Mouse (Mus musculus): ENCODE data around the gene Klhdc1. TPM values are rescaled to one million over a fixed set of nuclear protein-coding genes. Genes with fewer than 3 reads are reported as not detected.

The Klhdc1 gene
- polyA plus RNA-seq, 1 experiment: 4.8 TPM

DNA sequence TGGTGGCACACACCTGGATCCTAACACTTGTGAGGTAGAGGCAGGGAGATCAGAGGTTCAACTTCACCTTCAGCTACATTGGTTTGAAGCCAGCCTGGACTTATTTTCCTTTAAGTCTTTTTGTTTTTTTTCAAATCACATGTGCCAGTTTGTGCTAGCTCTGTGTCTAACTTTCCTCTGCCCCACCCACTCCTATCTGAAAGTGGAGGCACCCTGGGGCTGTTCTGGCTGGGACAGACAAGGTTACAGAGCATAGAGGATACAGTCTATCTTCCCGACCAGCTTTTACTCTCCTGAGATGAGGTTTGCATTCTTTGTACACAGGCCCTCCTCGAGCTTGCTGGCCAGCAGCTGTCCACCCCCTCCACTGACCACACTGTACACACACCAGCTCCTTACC lies 52.8 kb downstream of the Klhdc1 start:
- no peak for DNase-seq
- WGBS: 53% methylated on average over 2 of the region's 2 CpGs
- no peak overlapping the region for H3K4me3 ChIP-seq (replicated peaks; ENCODE audit: extremely low read depth, low read depth, low read length)
- peaks cover 5% of the 10 kb centered on the region for H3K4me1 ChIP-seq (ENCODE audit: control insufficient read depth, insufficient read depth, low read length)
- TF ChIP-seq POLR2A (IDR thresholded peaks at IDR 0.05; ENCODE audit: borderline replicate concordance, extremely low read depth, low read depth, low read length) (no peak), CTCF (IDR thresholded peaks at IDR 0.05; ENCODE audit: insufficient read depth, low read length) (no peak)

- H3K4me1 ChIP-seq (ENCODE audit: control insufficient read depth, insufficient read depth, low read length): peaks cover 5% of the 10 kb centered on the region
- H3K4me3 ChIP-seq (replicated peaks; ENCODE audit: extremely low read depth, low read depth, low read length): no peak overlapping the region
- no peak for TF ChIP-seq CTCF (IDR thresholded peaks at IDR 0.05; ENCODE audit: insufficient read depth, low read length)
- TF ChIP-seq POLR2A (IDR thresholded peaks at IDR 0.05; ENCODE audit: borderline replicate concordance, extremely low read depth, low read depth, low read length): no peak
- WGBS: 82% methylated on average over 2 of the region's 2 CpGs
- no peak for DNase-seq
Measured at GRCm38 (mm10) chr12:69294936-69295335, 54.0 kb downstream of the Klhdc1 start.

DNA sequence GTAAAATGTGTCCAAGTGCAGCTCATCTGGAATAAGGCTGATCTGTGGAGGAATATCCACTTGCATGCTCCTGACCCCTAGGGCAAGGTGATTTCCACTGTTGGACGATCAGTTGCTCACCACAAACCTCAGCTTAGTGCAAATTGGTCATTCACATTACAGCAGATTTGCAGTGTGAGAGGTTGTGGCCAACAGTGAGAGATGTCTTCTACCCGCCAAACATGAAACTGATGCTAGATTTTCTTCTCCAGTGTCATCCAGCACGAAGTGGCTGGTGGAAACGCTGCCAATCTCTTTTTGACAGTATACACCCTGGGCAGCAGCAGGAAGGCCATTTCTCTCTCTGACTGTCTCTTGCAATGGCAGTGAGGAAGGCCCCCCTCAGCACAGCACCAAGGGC lies 54.7 kb downstream of the Klhdc1 start:
- H3K4me3 ChIP-seq (replicated peaks; ENCODE audit: extremely low read depth, low read depth, low read length): peak overlapping the region; percentile 19
- DNase-seq: no peak
- no peak for TF ChIP-seq CTCF (IDR thresholded peaks at IDR 0.05; ENCODE audit: insufficient read depth, low read length)
- TF ChIP-seq POLR2A (IDR thresholded peaks at IDR 0.05; ENCODE audit: borderline replicate concordance, extremely low read depth, low read depth, low read length): no peak
- peaks cover 5% of the 10 kb centered on the region for H3K4me1 ChIP-seq (ENCODE audit: control insufficient read depth, insufficient read depth, low read length)
- 78% methylated on average over 4 of the region's 4 CpGs for whole genome bisulfite sequencing

GRCm38 (mm10) chr12:69296511-69297410 lies 55.8 kb downstream of the Klhdc1 start, which contains the start of gene Klhdc2:
Gene Klhdc2 (plus strand): TSS chr12:69296681.
- 1% methylated on average over 64 of the region's 98 CpGs for WGBS
- H3K4me3 ChIP-seq (replicated peaks; ENCODE audit: extremely low read depth, low read depth, low read length): peak within 1 kb of the TSS; percentile 80
- DNase-seq: peak; percentile 81
- TF ChIP-seq POLR2A (IDR thresholded peaks at IDR 0.05; ENCODE audit: borderline replicate concordance, extremely low read depth, low read depth, low read length): peak; percentile 81; the same call in 1 of the 2 replicates
- TF ChIP-seq CTCF (IDR thresholded peaks at IDR 0.05; ENCODE audit: insufficient read depth, low read length): no peak
- peaks cover 5% of the 10 kb centered on the region for H3K4me1 ChIP-seq (ENCODE audit: control insufficient read depth, insufficient read depth, low read length)

- TF ChIP-seq CTCF (IDR thresholded peaks at IDR 0.05; ENCODE audit: insufficient read depth, low read length) (no peak), POLR2A (IDR thresholded peaks at IDR 0.05; ENCODE audit: borderline replicate concordance, extremely low read depth, low read depth, low read length) (no peak)
- WGBS: 23% methylated on average over 20 of the region's 20 CpGs
- Histone ChIP-seq H3K4me3 (replicated peaks; ENCODE audit: extremely low read depth, low read depth, low read length) (peak overlapping the region; percentile 80), H3K4me1 (ENCODE audit: control insufficient read depth, insufficient read depth, low read length) (peaks cover 5% of the 10 kb centered on the region)
- DNase-seq: no peak
Measured at GRCm38 (mm10) chr12:69297411-69298150, 56.6 kb downstream of the Klhdc1 start.

- H3K4me3 ChIP-seq (replicated peaks; ENCODE audit: extremely low read depth, low read depth, low read length): no peak overlapping the region
- peaks cover 5% of the 10 kb centered on the region for H3K4me1 ChIP-seq (ENCODE audit: control insufficient read depth, insufficient read depth, low read length)
- no peak for DNase-seq
- WGBS: 87% methylated on average over 4 of the region's 4 CpGs
- TF ChIP-seq POLR2A (IDR thresholded peaks at IDR 0.05; ENCODE audit: borderline replicate concordance, extremely low read depth, low read depth, low read length) (no peak), CTCF (IDR thresholded peaks at IDR 0.05; ENCODE audit: insufficient read depth, low read length) (no peak)
Measured at GRCm38 (mm10) chr12:69298281-69298680, 57.3 kb downstream of the Klhdc1 start.

GRCm38 (mm10) chr12:69299231-69299630 lies 58.3 kb downstream of the Klhdc1 start:
- Histone ChIP-seq H3K4me3 (replicated peaks; ENCODE audit: extremely low read depth, low read depth, low read length) (no peak overlapping the region), H3K4me1 (ENCODE audit: control insufficient read depth, insufficient read depth, low read length) (peaks cover 5% of the 10 kb centered on the region)
- peak; percentile 36 for DNase-seq
- TF ChIP-seq CTCF (IDR thresholded peaks at IDR 0.05; ENCODE audit: insufficient read depth, low read length) (no peak), POLR2A (IDR thresholded peaks at IDR 0.05; ENCODE audit: borderline replicate concordance, extremely low read depth, low read depth, low read length) (no peak)
- 32% methylated on average over 12 of the region's 12 CpGs for WGBS

- no peak for DNase-seq
- TF ChIP-seq CTCF (IDR thresholded peaks at IDR 0.05; ENCODE audit: insufficient read depth, low read length): no peak
- TF ChIP-seq POLR2A (IDR thresholded peaks at IDR 0.05; ENCODE audit: borderline replicate concordance, extremely low read depth, low read depth, low read length): no peak
- H3K4me3 ChIP-seq (replicated peaks; ENCODE audit: extremely low read depth, low read depth, low read length): no peak overlapping the region
- WGBS: 84% methylated on average over 3 of the region's 3 CpGs
- peaks cover 5% of the 10 kb centered on the region for H3K4me1 ChIP-seq (ENCODE audit: control insufficient read depth, insufficient read depth, low read length)
Measured at GRCm38 (mm10) chr12:69299831-69300230, 58.9 kb downstream of the Klhdc1 start.

DNA sequence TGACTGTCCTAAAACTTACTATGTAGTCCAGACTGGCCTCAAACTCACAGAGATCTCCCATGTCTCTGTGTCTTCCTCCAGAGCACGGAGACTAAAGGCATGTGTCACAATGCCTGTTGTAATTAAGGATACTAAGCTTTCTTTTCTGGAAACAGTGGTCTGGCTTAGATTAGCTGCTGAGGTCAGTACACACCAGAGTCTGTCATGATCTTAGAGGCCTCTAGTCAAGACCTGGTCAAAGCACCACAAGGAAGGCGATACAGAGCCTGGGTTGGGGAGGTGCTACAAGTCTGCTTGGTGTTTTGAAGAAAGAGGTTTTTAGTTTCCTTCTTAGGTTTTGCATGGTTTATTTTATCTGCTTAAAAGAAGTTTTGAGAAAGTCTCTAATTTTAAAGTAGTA lies 59.4 kb downstream of the Klhdc1 start:
- WGBS: 88% methylated on average over 2 of the region's 2 CpGs
- H3K4me3 ChIP-seq (replicated peaks; ENCODE audit: extremely low read depth, low read depth, low read length): no peak overlapping the region
- peaks cover 5% of the 10 kb centered on the region for H3K4me1 ChIP-seq (ENCODE audit: control insufficient read depth, insufficient read depth, low read length)
- DNase-seq: no peak
- TF ChIP-seq CTCF (IDR thresholded peaks at IDR 0.05; ENCODE audit: insufficient read depth, low read length) (no peak), POLR2A (IDR thresholded peaks at IDR 0.05; ENCODE audit: borderline replicate concordance, extremely low read depth, low read depth, low read length) (no peak)
